Mouse (Mus musculus): ENCODE results near the gene Nol3. TPM values are rescaled to one million over a fixed set of nuclear protein-coding genes. Genes with fewer than 3 reads are reported as not detected.

Nol3 gene
- polyA plus RNA-seq, 1 experiment from 2014 or later = 0.10 TPM

- peak within 1 kb of the TSS; percentile 84 for H3K9ac ChIP-seq
- no peaks in the 10 kb centered on the region for H3K36me3 ChIP-seq
- H3K27ac ChIP-seq = peak within 1 kb of the TSS; percentile 50; the same call in 1 of the 2 replicates
- H3K4me3 ChIP-seq (replicated peaks) = peak within 1 kb of the TSS; percentile 82
- DNase-seq = peak; percentile 62
- H3K27me3 ChIP-seq = peaks cover 70% of the 10 kb centered on the region
- H3K9me3 ChIP-seq (replicated peaks) = peaks cover 6% of the 10 kb centered on the region; the same call in 1 of the 2 replicates
- H3K4me2 ChIP-seq = peak within 1 kb of the TSS; percentile 94
- peaks cover 56% of the 10 kb centered on the region for H3K4me1 ChIP-seq (replicated peaks)
- WGBS (ENCODE audit: insufficient replicate concordance) = 1% methylated on average over 54 of the region's 54 CpGs
- ATAC-seq (ENCODE audit: low read depth) = peak; percentile 87
Measured at GRCm38 (mm10) chr8:105264024-105264982, 11.6 kb upstream of the Nol3 start, which contains the start of the genes Tradd and Fbxl8. Gene Tradd (minus strand): TSS chr8:105264609. Gene Fbxl8 (plus strand): TSS chr8:105264648.

- peaks cover 6% of the 10 kb centered on the region; the same call in 1 of the 2 replicates for H3K9me3 ChIP-seq (replicated peaks)
- peak overlapping the region; percentile 84 for H3K9ac ChIP-seq
- H3K27me3 ChIP-seq = peaks cover 70% of the 10 kb centered on the region
- H3K36me3 ChIP-seq = no peaks in the 10 kb centered on the region
- peak overlapping the region; percentile 82 for H3K4me3 ChIP-seq (replicated peaks)
- DNase-seq (no peak), ATAC-seq (ENCODE audit: low read depth) (no peak)
- H3K27ac ChIP-seq = no peak overlapping the region
- 6% methylated on average over 10 of the region's 10 CpGs for WGBS (ENCODE audit: insufficient replicate concordance)
- peak overlapping the region; percentile 94 for H3K4me2 ChIP-seq
- peaks cover 57% of the 10 kb centered on the region for H3K4me1 ChIP-seq (replicated peaks)
Measured at GRCm38 (mm10) chr8:105265128-105265527, 10.8 kb upstream of the Nol3 start.

DNA sequence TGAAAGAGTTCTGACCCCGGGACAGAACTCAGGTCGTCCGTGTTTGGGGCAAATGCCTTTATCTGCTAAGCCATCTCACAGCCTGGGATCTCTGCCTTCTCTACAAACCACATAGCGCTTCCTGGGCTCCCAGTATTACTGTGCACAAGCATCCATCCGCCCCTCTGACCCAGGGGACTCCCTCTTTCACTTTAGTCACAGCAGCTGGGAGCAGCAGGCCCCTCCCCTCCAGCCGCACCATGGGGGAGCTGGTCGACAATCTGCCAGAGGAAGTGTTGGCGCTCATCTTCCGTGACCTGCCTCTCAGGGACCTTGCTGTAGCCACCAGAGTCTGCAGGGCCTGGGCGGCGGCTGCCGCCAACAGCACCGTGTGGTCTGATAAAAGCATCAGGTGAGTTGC is 9.2 kb upstream of the Nol3 start:
- peaks cover 60% of the 10 kb centered on the region for H3K4me1 ChIP-seq (replicated peaks)
- no peak overlapping the region for H3K9ac ChIP-seq
- H3K36me3 ChIP-seq = no peaks in the 10 kb centered on the region
- ATAC-seq (ENCODE audit: low read depth) (no peak), DNase-seq (no peak)
- WGBS (ENCODE audit: insufficient replicate concordance) = 22% methylated on average over 13 of the region's 13 CpGs
- no peak overlapping the region for H3K4me3 ChIP-seq (replicated peaks)
- H3K4me2 ChIP-seq = no peak overlapping the region
- no peak overlapping the region for H3K27ac ChIP-seq
- H3K27me3 ChIP-seq = peaks cover 76% of the 10 kb centered on the region
- H3K9me3 ChIP-seq (replicated peaks) = peaks cover 6% of the 10 kb centered on the region; the same call in 1 of the 2 replicates

DNA sequence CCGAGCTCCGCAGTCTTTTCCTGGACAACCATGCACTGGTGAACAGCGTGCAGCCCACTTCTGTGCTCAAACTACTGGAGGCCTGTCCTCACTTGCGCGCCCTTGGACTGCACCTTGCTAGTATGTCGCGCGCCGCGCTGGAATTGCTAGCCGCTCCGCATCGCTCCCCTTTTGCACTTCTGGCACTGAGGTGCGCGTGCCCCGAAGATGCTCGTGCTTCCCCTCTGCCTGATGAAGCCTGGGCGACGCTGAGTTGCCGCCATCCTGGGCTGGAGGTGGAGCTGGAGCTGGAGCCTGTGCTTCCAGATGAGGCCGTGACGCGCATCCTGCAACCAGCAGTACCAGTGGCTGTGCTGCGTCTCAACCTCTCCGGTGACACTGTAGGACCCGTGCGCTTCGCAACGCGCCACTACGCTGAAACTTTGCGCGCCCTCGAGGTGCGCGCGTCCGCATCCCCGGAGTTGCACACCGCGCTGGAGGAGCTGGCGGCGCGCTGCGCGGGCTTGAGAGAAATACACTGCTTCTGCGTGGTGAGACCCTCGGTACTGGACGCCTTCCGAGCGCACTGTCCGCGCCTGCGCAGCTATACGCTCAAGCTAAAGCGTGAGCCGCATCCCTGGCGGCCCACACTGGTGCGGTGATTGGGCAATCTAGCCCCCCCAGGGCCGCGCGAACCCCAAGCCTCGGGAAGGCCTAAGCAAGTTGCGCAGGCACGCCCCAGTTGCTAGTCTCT is 7.4 kb upstream of the Nol3 start:
- ATAC-seq (ENCODE audit: low read depth) (no peak), DNase-seq (no peak)
- peaks cover 6% of the 10 kb centered on the region; the same call in 1 of the 2 replicates for H3K9me3 ChIP-seq (replicated peaks)
- WGBS (ENCODE audit: insufficient replicate concordance) = 5% methylated on average over 65 of the region's 65 CpGs
- no peak overlapping the region for H3K27ac ChIP-seq
- no peaks in the 10 kb centered on the region for H3K36me3 ChIP-seq
- peaks cover 88% of the 10 kb centered on the region for H3K27me3 ChIP-seq
- H3K4me2 ChIP-seq = peak overlapping the region; percentile 65
- peak overlapping the region; percentile 46 for H3K4me3 ChIP-seq (replicated peaks)
- peaks cover 52% of the 10 kb centered on the region for H3K4me1 ChIP-seq (replicated peaks)
- H3K9ac ChIP-seq = no peak overlapping the region

GRCm38 (mm10) chr8:105269075-105269458 is 6.9 kb upstream of the Nol3 start:
- peak overlapping the region; percentile 46 for H3K4me3 ChIP-seq (replicated peaks)
- no peaks in the 10 kb centered on the region for H3K36me3 ChIP-seq
- ATAC-seq (ENCODE audit: low read depth) (no peak), DNase-seq (no peak)
- peak overlapping the region; percentile 65 for H3K4me2 ChIP-seq
- peaks cover 6% of the 10 kb centered on the region; the same call in 1 of the 2 replicates for H3K9me3 ChIP-seq (replicated peaks)
- no peak overlapping the region for H3K27ac ChIP-seq
- H3K4me1 ChIP-seq (replicated peaks) = peaks cover 47% of the 10 kb centered on the region
- WGBS (ENCODE audit: insufficient replicate concordance) = 5% methylated on average over 10 of the region's 10 CpGs
- H3K9ac ChIP-seq = no peak overlapping the region
- H3K27me3 ChIP-seq = peaks cover 94% of the 10 kb centered on the region

DNA sequence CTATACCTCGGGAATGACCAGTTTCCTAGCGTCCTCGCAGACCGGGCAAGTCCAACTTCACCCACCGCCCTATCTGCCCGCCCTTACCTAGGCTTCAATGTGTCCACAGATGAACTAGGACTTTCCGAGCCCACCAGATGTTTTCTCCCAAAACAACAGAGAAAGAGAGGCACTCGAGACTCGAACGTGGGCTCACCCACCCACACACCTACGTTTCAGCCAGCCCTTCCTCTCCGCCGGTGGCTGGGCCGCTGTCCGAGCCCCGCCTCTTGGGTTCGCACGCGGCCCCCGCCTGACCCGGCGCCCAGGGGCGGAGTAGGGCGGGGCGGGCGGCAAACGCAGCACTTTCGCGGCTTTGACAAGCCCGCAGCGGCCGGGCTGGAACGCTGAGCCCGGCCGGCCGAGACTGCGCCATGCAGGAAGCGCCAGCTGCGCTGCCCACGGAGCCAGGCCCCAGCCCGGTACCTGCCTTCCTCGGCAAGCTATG is 6.4 kb upstream of the Nol3 start, which contains the start of gene Hsf4:
Gene Hsf4, plus strand, starts transcription at position 341 of the 487 bp plus-strand sequence.
- under 1% methylated on average over 42 of the region's 42 CpGs for WGBS (ENCODE audit: insufficient replicate concordance)
- Histone ChIP-seq H3K4me2 (peak within 1 kb of the TSS; percentile 65), H3K36me3 (no peaks in the 10 kb centered on the region), H3K9me3 (replicated peaks) (peaks cover 6% of the 10 kb centered on the region; the same call in 1 of the 2 replicates), H3K4me3 (replicated peaks) (peak within 1 kb of the TSS; percentile 46), H3K27me3 (peaks cover 98% of the 10 kb centered on the region), H3K9ac (0 out of 2 replicates have a peak within 1 kb of the TSS, but pooled peaks have one; percentile 29), H3K27ac (no peak within 1 kb of the TSS), H3K4me1 (replicated peaks) (peaks cover 45% of the 10 kb centered on the region)
- ATAC-seq (ENCODE audit: low read depth) (peak; percentile 16; the same call in 1 of the 2 replicates), DNase-seq (no peak)

- Histone ChIP-seq H3K36me3 (no peaks in the 10 kb centered on the region), H3K27ac (no peak overlapping the region), H3K27me3 (peaks cover 99% of the 10 kb centered on the region), H3K4me3 (replicated peaks) (peak overlapping the region; percentile 46), H3K9ac (0 out of 2 replicates have a peak overlapping the region, but pooled peaks have one; percentile 29), H3K4me2 (peak overlapping the region; percentile 65), H3K9me3 (replicated peaks) (peaks cover 6% of the 10 kb centered on the region; the same call in 1 of the 2 replicates), H3K4me1 (replicated peaks) (peaks cover 37% of the 10 kb centered on the region)
- ATAC-seq (ENCODE audit: low read depth) = no peak
- 5% methylated on average over 39 of the region's 39 CpGs for WGBS (ENCODE audit: insufficient replicate concordance)
- DNase-seq = no peak
Measured at GRCm38 (mm10) chr8:105270101-105270915, 5.6 kb upstream of the Nol3 start.

- H3K27ac ChIP-seq = no peak overlapping the region
- peaks cover 39% of the 10 kb centered on the region for H3K4me1 ChIP-seq (replicated peaks)
- H3K4me3 ChIP-seq (replicated peaks) = peak overlapping the region; percentile 5; the same call in 1 of the 2 replicates
- peaks cover 99% of the 10 kb centered on the region for H3K27me3 ChIP-seq
- no peak overlapping the region for H3K9ac ChIP-seq
- peaks cover 6% of the 10 kb centered on the region; the same call in 1 of the 2 replicates for H3K9me3 ChIP-seq (replicated peaks)
- no peaks in the 10 kb centered on the region for H3K36me3 ChIP-seq
- no peak for DNase-seq
- no peak overlapping the region for H3K4me2 ChIP-seq
- ATAC-seq (ENCODE audit: low read depth) = no peak
- WGBS (ENCODE audit: insufficient replicate concordance) = 6% methylated on average over 11 of the region's 11 CpGs
Measured at GRCm38 (mm10) chr8:105270916-105271186, 5.1 kb upstream of the Nol3 start.

- no peak for ATAC-seq (ENCODE audit: low read depth)
- Histone ChIP-seq H3K4me2 (peak overlapping the region; percentile 59; the same call in 1 of the 2 replicates), H3K9ac (no peak overlapping the region), H3K27me3 (peaks cover 99% of the 10 kb centered on the region), H3K27ac (no peak overlapping the region), H3K9me3 (replicated peaks) (no peaks in the 10 kb centered on the region), H3K36me3 (no peaks in the 10 kb centered on the region), H3K4me1 (replicated peaks) (peaks cover 33% of the 10 kb centered on the region), H3K4me3 (replicated peaks) (no peak overlapping the region)
- DNase-seq = no peak
- WGBS (ENCODE audit: insufficient replicate concordance) = 13% methylated on average over 11 of the region's 11 CpGs
Measured at GRCm38 (mm10) chr8:105275387-105275786, 553 bp upstream of the Nol3 start.

Data from liver, embryonic 13.5 days (tissue).